11 mouse cellular contexts compared by ENCODE assay signal in the genomic region with DNA sequence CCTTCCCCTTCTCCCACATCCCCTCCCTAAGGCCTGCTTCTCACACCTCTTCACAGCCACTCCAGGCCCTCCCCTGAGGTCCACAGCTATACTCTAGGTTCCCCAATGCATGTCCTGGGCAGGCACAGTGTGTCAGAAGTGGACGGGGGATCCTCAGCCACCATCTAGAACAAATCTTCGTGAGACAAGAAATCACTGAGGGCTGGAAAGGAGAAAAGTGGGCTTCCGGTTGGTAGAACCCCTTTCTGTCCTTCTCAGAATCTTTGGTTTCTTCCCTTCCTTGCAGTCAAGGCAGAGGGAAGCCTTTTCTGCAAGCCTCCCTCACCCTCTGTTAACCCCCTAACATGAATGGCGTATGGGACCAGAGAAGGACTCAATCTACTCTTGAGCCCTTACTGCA. TPM values are rescaled to one million over a fixed set of nuclear protein-coding genes. Genes with fewer than 3 reads are reported as not detected.
DNase-seq lines count a peak whose midpoint lies in the region; ATAC-seq lines count a peak whose summit lies in the region.
"Had no signal": no experiment of that assay in that cellular context is flagged by ENCODE, and none has a peak within 500 bp of the region (broad histone marks: within the 10 kb centered on the region; RNA-seq: fewer than 3 reads in every experiment).

No protein-coding gene starts in this region.

- DNase-seq in layer of hippocampus, adult 11-12 months (ENCODE audit: low spot score) = peak; percentile 5
- DNase-seq in layer of hippocampus, adult 9-10 months (ENCODE audit: low spot score) = no peak
- DNase-seq in embryonic facial prominence, embryonic 11.5 days (ENCODE audit: low spot score) = no peak
- DNase-seq in forebrain, embryonic 10.5 days (ENCODE audit: extremely low spot score, low spot score) = no peak
- DNase-seq in cerebellum, postnatal 4 days (ENCODE audit: low spot score in 2 of 2) = no peak
- DNase-seq: kidney, adult 2 months; right cerebral cortex, adult 18-20 months had no signal

- H3K27me3 ChIP-seq in embryonic facial prominence, embryonic 11.5 days (ENCODE audit: control insufficient read depth, insufficient read depth, low read length) = peaks cover 62% of the 10 kb centered on the region
- peaks cover 91% of the 10 kb centered on the region for H3K27me3 ChIP-seq in forebrain, embryonic 10.5 days (ENCODE audit: poor library complexity, severe bottlenecking)
- peaks cover 90% of the 10 kb centered on the region for H3K27me3 ChIP-seq in midbrain, embryonic 12.5 days

- ATAC-seq in embryonic facial prominence, embryonic 11.5 days (replicated peaks; ENCODE audit: insufficient number of reproducible peaks, low FRiP score, low TSS enrichment, low read depth) = no peak
- no peak for ATAC-seq in midbrain, embryonic 12.5 days (ENCODE audit: low FRiP score, low read depth)
- ATAC-seq in CD4-positive, CD25-positive, alpha-beta regulatory T cell, adult 4 months = no peak
- ATAC-seq: lung, postnatal 0 days had no signal

- H3K27ac ChIP-seq in embryonic facial prominence, embryonic 11.5 days (replicated peaks; ENCODE audit: low read depth, low read length) = no peak overlapping the region
- H3K27ac ChIP-seq in forebrain, embryonic 10.5 days = peak overlapping the region; percentile 25; the same call in 1 of the 2 replicates
- H3K27ac ChIP-seq in midbrain, embryonic 12.5 days (replicated peaks) = no peak overlapping the region
- H3K27ac ChIP-seq: limb, embryonic 13.5 days had no signal

- no peaks in the 10 kb centered on the region for H3K9me3 ChIP-seq in embryonic facial prominence, embryonic 11.5 days (replicated peaks; ENCODE audit: control insufficient read depth, low read length)
- no peaks in the 10 kb centered on the region for H3K9me3 ChIP-seq in forebrain, embryonic 10.5 days
- no peaks in the 10 kb centered on the region for H3K9me3 ChIP-seq in midbrain, embryonic 12.5 days
- H3K9me3 ChIP-seq: limb, embryonic 13.5 days had no signal

- no peak overlapping the region for H3K9ac ChIP-seq in embryonic facial prominence, embryonic 11.5 days (replicated peaks; ENCODE audit: low read length)
- no peak overlapping the region for H3K9ac ChIP-seq in midbrain, embryonic 12.5 days (replicated peaks)
- H3K9ac ChIP-seq: limb, embryonic 13.5 days had no signal

- H3K4me3 ChIP-seq in embryonic facial prominence, embryonic 11.5 days (ENCODE audit: low read depth, low read length) = no peak overlapping the region
- H3K4me3 ChIP-seq in forebrain, embryonic 10.5 days = peak overlapping the region; percentile 34; the same call in 1 of the 2 replicates
- H3K4me3 ChIP-seq in midbrain, embryonic 12.5 days = 0 out of 2 replicates have a peak overlapping the region, but pooled peaks have one; percentile 24
- H3K4me3 ChIP-seq: limb, embryonic 13.5 days had no signal

- no peaks in the 10 kb centered on the region for H3K36me3 ChIP-seq in embryonic facial prominence, embryonic 11.5 days (replicated peaks; ENCODE audit: control insufficient read depth, insufficient read depth, low read depth, low read length)
- H3K36me3 ChIP-seq in forebrain, embryonic 10.5 days (replicated peaks) = no peaks in the 10 kb centered on the region
- H3K36me3 ChIP-seq in midbrain, embryonic 12.5 days = no peaks in the 10 kb centered on the region
- H3K36me3 ChIP-seq: limb, embryonic 13.5 days had no signal

- peak overlapping the region; percentile 40; the same call in 1 of the 2 replicates for H3K4me2 ChIP-seq in embryonic facial prominence, embryonic 11.5 days (ENCODE audit: low read depth, low read length)
- H3K4me2 ChIP-seq in midbrain, embryonic 12.5 days (replicated peaks) = peak overlapping the region; percentile 49

- peaks cover 8% of the 10 kb centered on the region for H3K4me1 ChIP-seq in embryonic facial prominence, embryonic 11.5 days (ENCODE audit: control insufficient read depth, insufficient read depth, low read length)
- H3K4me1 ChIP-seq in forebrain, embryonic 10.5 days = peaks cover 56% of the 10 kb centered on the region
- H3K4me1 ChIP-seq in midbrain, embryonic 12.5 days = peaks cover 42% of the 10 kb centered on the region

- 60% methylated on average over 4 of the region's 4 CpGs for WGBS in embryonic facial prominence, embryonic 11.5 days
- 62% methylated on average over 4 of the region's 4 CpGs for WGBS in forebrain, embryonic 10.5 days
- WGBS in midbrain, embryonic 12.5 days = 64% methylated on average over 4 of the region's 4 CpGs

RNA-seq across cellular contexts. Expression of gene Rtn4rl2, which starts 2.6 kb away (rescaled TPM):
- polyA plus RNA-seq in embryonic facial prominence, embryonic 11.5 days (2014; fragmentation: Nextera tagmentation; extraction: Ambion mirVana) = 2.4 and 3.2 TPM in 2 replicates
- polyA plus RNA-seq in forebrain, embryonic 10.5 days (2016; fragmentation: Nextera tagmentation; extraction: Ambion mirVana) = 0.78 and 1.0 TPM in 2 replicates
- 4.1 and 5.4 TPM in 2 replicates for polyA plus RNA-seq in midbrain, embryonic 12.5 days (2016; fragmentation: Nextera tagmentation; extraction: Ambion mirVana)
- not detected for polyA plus RNA-seq in CD4-positive, CD25-positive, alpha-beta regulatory T cell, adult 4 months (2017; shearing (Covaris generic))

RNA-seq across cellular contexts. Expression of gene Slc43a1, which starts 45.3 kb away (rescaled TPM):
- polyA plus RNA-seq in embryonic facial prominence, embryonic 11.5 days (2014; fragmentation: Nextera tagmentation; extraction: Ambion mirVana) = 23.1 and 28.0 TPM in 2 replicates
- polyA plus RNA-seq in forebrain, embryonic 10.5 days (2016; fragmentation: Nextera tagmentation; extraction: Ambion mirVana) = 28.5 and 29.3 TPM in 2 replicates
- polyA plus RNA-seq in midbrain, embryonic 12.5 days (2016; fragmentation: Nextera tagmentation; extraction: Ambion mirVana) = 9.5 and 10.2 TPM in 2 replicates
- polyA plus RNA-seq in CD4-positive, CD25-positive, alpha-beta regulatory T cell, adult 4 months (2017; shearing (Covaris generic)) = 1 to 10 TPM; 3.8 to 4.7 TPM

RNA-seq across cellular contexts. Expression of gene Slc43a3, which starts 52.4 kb away (rescaled TPM):
- polyA plus RNA-seq in embryonic facial prominence, embryonic 11.5 days (2014; fragmentation: Nextera tagmentation; extraction: Ambion mirVana) = 37.2 and 38.9 TPM in 2 replicates
- polyA plus RNA-seq in forebrain, embryonic 10.5 days (2016; fragmentation: Nextera tagmentation; extraction: Ambion mirVana) = 20.8 and 23.7 TPM in 2 replicates
- 10.5 and 14.1 TPM in 2 replicates for polyA plus RNA-seq in midbrain, embryonic 12.5 days (2016; fragmentation: Nextera tagmentation; extraction: Ambion mirVana)
- 10 to 100 TPM in 1 of 2 experiments, 1 to 10 TPM in 1; 7.0 to 10.7 TPM for polyA plus RNA-seq in CD4-positive, CD25-positive, alpha-beta regulatory T cell, adult 4 months (2017; shearing (Covaris generic))

RNA-seq across cellular contexts. Expression of gene Timm10, which starts 57.1 kb away (rescaled TPM):
- polyA plus RNA-seq in embryonic facial prominence, embryonic 11.5 days (2014; fragmentation: Nextera tagmentation; extraction: Ambion mirVana) = 45.9 and 50.0 TPM in 2 replicates
- 68.6 and 70.9 TPM in 2 replicates for polyA plus RNA-seq in forebrain, embryonic 10.5 days (2016; fragmentation: Nextera tagmentation; extraction: Ambion mirVana)
- 32.7 and 35.8 TPM in 2 replicates for polyA plus RNA-seq in midbrain, embryonic 12.5 days (2016; fragmentation: Nextera tagmentation; extraction: Ambion mirVana)
- polyA plus RNA-seq in CD4-positive, CD25-positive, alpha-beta regulatory T cell, adult 4 months (2017; shearing (Covaris generic)) = 10 to 100 TPM; 34.7 to 40.8 TPM
